Mouse (Mus musculus): Measurements from ENCODE around the gene Mrpl37. TPM values are rescaled to one million over a fixed set of nuclear protein-coding genes. Genes with fewer than 3 reads are reported as not detected.
"Not testable (repeated sequence)": the region's sequence is repeated elsewhere in the genome, so short reads cannot be mapped to it uniquely, and the experiment has no call there.

Mrpl37 gene
- polyA plus RNA-seq (2016; fragmentation: Nextera tagmentation; extraction: Ambion mirVana): 81.5 and 83.2 TPM in 2 replicates

GRCm38 (mm10) chr4:107066252-107067124 is at the start of gene Mrpl37, which contains the start of gene Cyb5rl:
Gene Mrpl37, minus strand, starts transcription at chr4:107066868.
Gene Cyb5rl, plus strand, starts transcription at chr4:107066988.
- Histone ChIP-seq H3K4me1 (peaks cover 18% of the 10 kb centered on the region), H3K36me3 (replicated peaks) (peaks cover 27% of the 10 kb centered on the region), H3K4me2 (peak within 1 kb of the TSS; percentile 93), H3K9ac (peak within 1 kb of the TSS; percentile 85), H3K4me3 (replicated peaks) (peak within 1 kb of the TSS; percentile 91), H3K27me3 (0 out of 2 replicates have a peak, but pooled peaks cover 4% of the 10 kb centered on the region), H3K27ac (no peak within 1 kb of the TSS), H3K9me3 (no peaks in the 10 kb centered on the region)
- under 1% methylated on average over 60 of the region's 60 CpGs for WGBS
- ATAC-seq (ENCODE audit: low FRiP score): peak; percentile 99

DNA sequence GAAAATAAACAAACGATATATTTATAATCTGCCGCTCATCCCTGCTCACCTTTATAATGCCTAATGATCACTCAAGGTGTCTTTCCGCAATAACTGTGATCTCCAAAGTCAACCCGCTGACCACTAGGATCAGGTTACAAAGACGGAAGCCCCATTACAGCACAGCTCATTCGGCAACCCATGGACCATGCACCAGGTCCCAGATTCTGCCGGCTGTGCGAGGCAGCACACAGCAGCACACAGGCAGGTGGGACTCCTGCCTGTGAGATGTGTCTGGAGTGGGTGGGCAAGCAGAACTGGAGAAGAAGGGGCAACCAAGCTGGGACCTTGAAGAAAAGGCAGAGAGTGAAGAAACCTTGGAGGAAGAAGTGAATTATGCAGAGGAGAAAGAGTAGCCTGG is 47.6 kb upstream of the Mrpl37 start:
- no peak for ATAC-seq (ENCODE audit: low FRiP score)
- Histone ChIP-seq H3K36me3 (replicated peaks) (no peaks in the 10 kb centered on the region), H3K4me2 (no peak overlapping the region), H3K4me1 (no peaks in the 10 kb centered on the region), H3K9ac (no peak overlapping the region), H3K4me3 (replicated peaks) (no peak overlapping the region), H3K27ac (no peak overlapping the region), H3K9me3 (no peaks in the 10 kb centered on the region), H3K27me3 (peaks cover 3% of the 10 kb centered on the region; the same call in 1 of the 2 replicates)
- WGBS: 71% methylated on average over 8 of the region's 8 CpGs

GRCm38 (mm10) chr4:107109181-107109580 is 42.5 kb upstream of the Mrpl37 start:
- not testable (repeated sequence) for H3K4me2 ChIP-seq; H3K4me3 ChIP-seq (replicated peaks)
- 92% methylated on average over 6 of the region's 6 CpGs for WGBS

DNA sequence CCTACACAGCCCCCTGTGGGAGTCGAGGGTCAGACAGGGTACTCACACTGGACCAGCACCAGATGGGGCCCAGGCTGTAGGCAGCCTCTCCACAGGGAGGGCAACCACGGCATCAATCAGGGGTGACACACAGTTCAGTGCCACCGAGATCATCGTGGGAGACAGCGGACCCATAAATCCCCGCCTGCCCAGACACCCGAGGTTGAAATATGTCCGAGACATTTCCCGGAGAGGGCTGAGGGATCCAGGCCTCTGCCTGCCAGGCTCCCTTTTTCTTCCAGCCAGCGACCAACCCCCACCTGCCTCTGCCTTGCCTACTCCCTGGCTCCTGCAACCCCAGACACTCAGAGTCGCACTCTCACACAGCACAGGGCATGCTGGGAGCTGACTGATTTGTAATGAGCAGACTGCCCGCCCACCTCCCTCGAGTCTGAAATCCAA is 41.6 kb upstream of the Mrpl37 start:
- peak; percentile 72; the same call in 1 of the 2 replicates for ATAC-seq (ENCODE audit: low FRiP score)
- Histone ChIP-seq H3K27ac (0 out of 2 replicates have a peak overlapping the region, but pooled peaks have one; percentile 33), H3K9me3 (no peaks in the 10 kb centered on the region), H3K4me3 (replicated peaks) (no peak overlapping the region), H3K4me2 (no peak overlapping the region), H3K27me3 (0 out of 2 replicates have a peak, but pooled peaks cover 4% of the 10 kb centered on the region), H3K9ac (no peak overlapping the region), H3K36me3 (replicated peaks) (no peaks in the 10 kb centered on the region), H3K4me1 (peaks cover 9% of the 10 kb centered on the region)
- 65% methylated on average over 13 of the region's 13 CpGs for WGBS

More at GRCm38 (mm10) chr4:107109181-107109580, 42.5 kb upstream of the Mrpl37 start:
- ATAC-seq (ENCODE audit: low FRiP score); H3K9ac ChIP-seq; H3K36me3 ChIP-seq (replicated peaks); H3K9me3 ChIP-seq; H3K27me3 ChIP-seq; H3K27ac ChIP-seq; H3K4me1 ChIP-seq: not testable (repeated sequence)

GRCm38 (mm10) chr4:107106777-107107176 is 40.1 kb upstream of the Mrpl37 start:
- no peak overlapping the region for H3K4me2 ChIP-seq
- H3K27ac ChIP-seq: no peak overlapping the region
- no peaks in the 10 kb centered on the region for H3K36me3 ChIP-seq (replicated peaks)
- WGBS: 95% methylated on average over 16 of the region's 16 CpGs
- no peak overlapping the region for H3K9ac ChIP-seq
- H3K9me3 ChIP-seq: no peaks in the 10 kb centered on the region
- H3K4me3 ChIP-seq (replicated peaks): no peak overlapping the region
- ATAC-seq (ENCODE audit: low FRiP score): no peak
- H3K4me1 ChIP-seq: peaks cover 9% of the 10 kb centered on the region
- H3K27me3 ChIP-seq: 0 out of 2 replicates have a peak, but pooled peaks cover 4% of the 10 kb centered on the region

GRCm38 (mm10) chr4:107102220-107102619 is 35.6 kb upstream of the Mrpl37 start:
- 86% methylated on average over 8 of the region's 8 CpGs for WGBS
- Histone ChIP-seq H3K27ac (no peak overlapping the region), H3K9ac (no peak overlapping the region), H3K4me1 (peaks cover 13% of the 10 kb centered on the region), H3K36me3 (replicated peaks) (no peaks in the 10 kb centered on the region), H3K27me3 (0 out of 2 replicates have a peak, but pooled peaks cover 4% of the 10 kb centered on the region), H3K9me3 (no peaks in the 10 kb centered on the region), H3K4me3 (replicated peaks) (no peak overlapping the region), H3K4me2 (no peak overlapping the region)
- no peak for ATAC-seq (ENCODE audit: low FRiP score)

DNA sequence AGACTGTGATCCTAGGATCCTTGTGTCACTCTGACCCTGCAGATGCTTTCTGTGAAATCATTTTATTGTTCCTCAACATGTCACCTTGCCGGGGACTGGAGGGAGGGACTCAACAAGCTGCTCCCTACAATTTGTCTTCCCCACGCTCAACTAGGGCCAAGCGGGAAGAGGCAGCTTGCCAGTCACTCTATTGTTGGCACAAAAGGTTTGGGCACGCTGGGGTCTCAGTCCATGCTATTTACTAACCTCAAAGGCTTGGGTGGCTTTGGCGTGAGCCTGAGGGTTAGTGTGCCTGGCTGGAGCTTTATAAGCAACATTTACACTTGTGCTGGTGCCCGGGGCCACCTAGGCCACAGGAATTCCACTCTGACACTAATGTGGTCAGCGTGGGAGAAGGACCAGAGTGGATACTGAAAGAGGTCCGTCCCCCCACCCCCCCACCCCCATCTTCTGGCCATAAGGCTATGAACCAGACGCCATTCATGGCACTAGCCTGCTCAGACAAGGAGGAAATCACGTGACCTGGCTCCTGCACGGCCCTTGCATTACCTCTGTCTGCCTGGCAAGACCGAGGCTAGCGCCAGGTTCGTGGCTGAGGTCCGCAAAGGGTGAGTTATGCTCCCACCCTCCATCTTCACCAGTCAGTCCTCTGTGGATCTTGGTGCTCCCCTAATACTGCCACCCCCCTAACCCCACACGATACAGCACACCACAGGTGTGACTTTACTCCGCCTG is 32.3 kb upstream of the Mrpl37 start:
- no peaks in the 10 kb centered on the region for H3K9me3 ChIP-seq
- no peak overlapping the region for H3K4me2 ChIP-seq
- no peak overlapping the region for H3K27ac ChIP-seq
- H3K4me3 ChIP-seq (replicated peaks): no peak overlapping the region
- H3K27me3 ChIP-seq: no peaks in the 10 kb centered on the region
- ATAC-seq (ENCODE audit: low FRiP score): no peak
- H3K36me3 ChIP-seq (replicated peaks): no peaks in the 10 kb centered on the region
- no peak overlapping the region for H3K9ac ChIP-seq
- peaks cover 32% of the 10 kb centered on the region for H3K4me1 ChIP-seq
- 83% methylated on average over 17 of the region's 17 CpGs for WGBS

- no peak overlapping the region for H3K4me3 ChIP-seq (replicated peaks)
- H3K27me3 ChIP-seq: no peaks in the 10 kb centered on the region
- H3K9ac ChIP-seq: no peak overlapping the region
- no peaks in the 10 kb centered on the region for H3K36me3 ChIP-seq (replicated peaks)
- H3K4me1 ChIP-seq: peaks cover 32% of the 10 kb centered on the region
- no peak for ATAC-seq (ENCODE audit: low FRiP score)
- H3K27ac ChIP-seq: no peak overlapping the region
- H3K4me2 ChIP-seq: no peak overlapping the region
- H3K9me3 ChIP-seq: no peaks in the 10 kb centered on the region
- 77% methylated on average over 10 of the region's 10 CpGs for WGBS
These were observed 31.7 kb upstream of the Mrpl37 start for GRCm38 (mm10) chr4:107098375-107098774.

- Histone ChIP-seq H3K36me3 (replicated peaks) (no peaks in the 10 kb centered on the region), H3K9ac (no peak overlapping the region), H3K4me2 (no peak overlapping the region), H3K27me3 (no peaks in the 10 kb centered on the region), H3K9me3 (no peaks in the 10 kb centered on the region), H3K27ac (no peak overlapping the region), H3K4me1 (peaks cover 32% of the 10 kb centered on the region), H3K4me3 (replicated peaks) (no peak overlapping the region)
- no peak for ATAC-seq (ENCODE audit: low FRiP score)
- WGBS: 67% methylated on average over 15 of the region's 15 CpGs
These were observed 31.2 kb upstream of the Mrpl37 start for GRCm38 (mm10) chr4:107097871-107098270.

- Histone ChIP-seq H3K4me1 (peaks cover 35% of the 10 kb centered on the region), H3K9ac (no peak within 1 kb of the TSS), H3K4me3 (replicated peaks) (no peak within 1 kb of the TSS), H3K27me3 (no peaks in the 10 kb centered on the region), H3K27ac (peak within 1 kb of the TSS; percentile 32; the same call in 1 of the 2 replicates), H3K9me3 (no peaks in the 10 kb centered on the region), H3K4me2 (no peak within 1 kb of the TSS), H3K36me3 (replicated peaks) (no peaks in the 10 kb centered on the region)
- ATAC-seq (ENCODE audit: low FRiP score): no peak
- WGBS: 57% methylated on average over 16 of the region's 16 CpGs
These were observed 30.2 kb upstream of the Mrpl37 start, which contains the start of gene Cdcp2 for GRCm38 (mm10) chr4:107096841-107097373. Gene Cdcp2, plus strand, starts transcription at chr4:107096891.

DNA sequence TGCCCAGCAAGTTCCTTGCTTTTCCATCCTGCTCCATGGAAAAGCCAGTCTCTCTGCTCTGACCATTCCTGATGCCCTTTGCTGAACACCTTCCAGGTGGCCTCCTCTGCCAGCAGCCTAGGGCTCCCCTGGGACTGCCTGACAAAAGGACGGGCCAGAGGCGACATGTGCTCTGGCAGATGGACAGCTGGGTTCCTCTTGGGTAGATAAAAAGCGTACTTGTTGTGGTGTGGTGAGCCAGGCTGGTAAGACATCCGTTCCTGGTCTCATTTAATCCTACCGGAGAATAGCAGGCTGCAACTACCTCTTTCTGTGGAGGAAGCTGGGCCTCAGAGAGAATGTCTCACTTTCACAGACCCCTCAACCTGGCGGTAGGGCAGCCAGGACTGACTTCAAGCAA is 29.4 kb upstream of the Mrpl37 start:
- peak overlapping the region; percentile 32; the same call in 1 of the 2 replicates for H3K27ac ChIP-seq
- H3K9me3 ChIP-seq: no peaks in the 10 kb centered on the region
- H3K4me3 ChIP-seq (replicated peaks): no peak overlapping the region
- no peak overlapping the region for H3K4me2 ChIP-seq
- H3K9ac ChIP-seq: no peak overlapping the region
- no peaks in the 10 kb centered on the region for H3K27me3 ChIP-seq
- 39% methylated on average over 6 of the region's 6 CpGs for WGBS
- no peak for ATAC-seq (ENCODE audit: low FRiP score)
- peaks cover 41% of the 10 kb centered on the region for H3K4me1 ChIP-seq
- no peaks in the 10 kb centered on the region for H3K36me3 ChIP-seq (replicated peaks)

Data from forebrain, embryonic 12.5 days (tissue).